Mouse (Mus musculus): Measurements from ENCODE around the gene Hist2h2bb. TPM values are rescaled to one million over a fixed set of nuclear protein-coding genes. Genes with fewer than 3 reads are reported as not detected.

The Hist2h2bb gene
- total and polyA plus RNA-seq, 3 experiments: 1.2 to 34.7 (median 34.1) TPM

DNA sequence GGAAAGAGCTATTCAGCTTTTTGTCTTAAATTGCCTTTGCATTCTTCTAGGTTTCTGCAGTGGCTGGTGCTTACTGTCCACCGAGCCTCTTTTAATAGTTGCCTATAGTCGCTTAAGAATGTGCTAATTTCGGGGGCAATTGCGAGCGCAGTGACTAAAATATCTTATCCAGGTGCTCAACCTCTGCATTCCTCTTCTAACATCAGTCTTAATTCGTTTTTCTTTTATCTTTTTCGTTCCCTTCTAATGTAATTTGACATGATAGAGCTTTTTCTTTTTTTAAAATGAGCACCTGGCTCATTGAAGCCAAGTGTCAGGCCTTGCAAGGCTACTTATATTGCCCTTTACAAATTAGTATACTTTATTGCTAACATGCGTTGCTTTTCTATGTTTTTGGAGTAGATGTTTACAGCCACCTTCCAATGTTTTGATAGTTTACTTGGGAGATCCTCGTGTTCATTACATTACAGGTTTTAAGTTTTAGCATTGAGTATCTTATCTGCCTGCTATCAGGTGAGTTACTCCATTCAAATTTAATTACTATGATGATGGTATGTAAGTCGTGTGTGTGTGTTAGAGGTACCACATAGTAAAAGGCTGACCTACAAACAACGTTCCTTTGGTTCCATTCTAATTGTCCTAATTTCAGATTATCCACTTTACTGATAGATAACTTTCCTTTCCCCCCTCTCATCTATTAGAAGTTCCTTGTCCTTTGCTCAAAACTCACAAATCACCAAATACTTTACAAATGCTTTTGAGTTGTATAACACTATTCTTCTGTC is 22.0 kb upstream of the Hist2h2bb start:
- no peak for DNase-seq
- 45% methylated on average over 11 of the region's 11 CpGs for WGBS
- peaks cover 8% of the 10 kb centered on the region for H3K36me3 ChIP-seq (ENCODE audit: control insufficient read depth, insufficient read depth, low read length)
- no peak overlapping the region for H3K27ac ChIP-seq
- no peaks in the 10 kb centered on the region for H3K79me2 ChIP-seq (replicated peaks; ENCODE audit: control insufficient read depth, insufficient read depth, low read length)
- TF ChIP-seq CTCF (IDR thresholded peaks at IDR 0.05) (no peak), EP300 (IDR thresholded peaks at IDR 0.05; ENCODE audit: insufficient read depth, low read depth, low read length) (no peak), POLR2A (IDR thresholded peaks at IDR 0.05; ENCODE audit: insufficient read depth, low read depth, low read length) (no peak)
- H3K9ac ChIP-seq (ENCODE audit: low read depth, low read length): no peak overlapping the region
- peaks cover 5% of the 10 kb centered on the region for H3K4me1 ChIP-seq (ENCODE audit: control insufficient read depth, insufficient read depth, low read length)
- intact Hi-C loops (cut with DNase I): no loop called here
- H3K27me3 ChIP-seq (ENCODE audit: control insufficient read depth, insufficient read depth, low read length): no peaks in the 10 kb centered on the region
- no peak overlapping the region for H3K4me3 ChIP-seq

DNA sequence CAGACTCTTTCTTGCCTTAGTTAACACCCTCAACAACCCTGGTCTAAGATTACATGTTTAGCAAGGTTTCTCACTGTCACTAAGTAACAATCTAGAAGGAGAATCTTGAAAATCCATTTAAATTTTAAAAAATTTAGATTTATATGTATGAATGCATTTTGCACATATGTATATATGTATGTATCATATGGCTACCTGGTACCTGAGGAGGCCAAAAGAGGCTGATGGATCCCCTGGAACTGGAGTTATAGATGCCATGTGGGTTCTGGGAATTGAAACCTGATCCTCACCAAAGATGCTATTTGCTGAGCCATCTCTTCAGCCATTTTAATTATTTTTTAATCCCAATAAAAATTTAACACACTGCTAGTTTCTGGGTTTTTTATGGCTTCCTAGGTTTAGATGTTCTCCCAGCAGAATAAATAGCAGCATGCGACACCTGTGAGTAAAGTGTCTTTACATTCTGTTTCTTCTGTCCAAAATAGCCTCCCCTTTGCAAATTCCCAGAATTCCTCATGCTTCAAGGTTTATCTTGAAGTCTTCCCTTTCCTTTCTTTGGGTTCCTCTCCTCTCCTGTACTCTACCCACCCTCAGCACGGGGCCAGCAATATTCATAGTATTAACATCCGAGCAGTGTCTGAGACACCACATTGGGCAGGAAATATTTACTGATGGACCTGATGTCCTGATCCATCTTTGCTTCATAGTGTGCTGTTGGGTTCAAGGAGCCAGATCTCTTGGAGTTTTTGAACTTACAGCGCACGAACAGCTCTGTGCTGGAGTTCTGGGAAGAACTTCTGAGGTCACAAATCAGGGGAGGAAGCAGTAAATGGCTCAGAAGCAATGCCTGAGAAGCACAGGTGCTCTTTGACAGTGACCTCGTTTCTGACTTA is 21.2 kb upstream of the Hist2h2bb start:
- no peak for TF ChIP-seq CTCF (IDR thresholded peaks at IDR 0.05)
- no peak overlapping the region for H3K4me3 ChIP-seq
- DNase-seq: no peak
- no peaks in the 10 kb centered on the region for H3K27me3 ChIP-seq (ENCODE audit: control insufficient read depth, insufficient read depth, low read length)
- no peaks in the 10 kb centered on the region for H3K79me2 ChIP-seq (replicated peaks; ENCODE audit: control insufficient read depth, insufficient read depth, low read length)
- peaks cover 7% of the 10 kb centered on the region for H3K36me3 ChIP-seq (ENCODE audit: control insufficient read depth, insufficient read depth, low read length)
- H3K9ac ChIP-seq (ENCODE audit: low read depth, low read length): no peak overlapping the region
- H3K4me1 ChIP-seq (ENCODE audit: control insufficient read depth, insufficient read depth, low read length): peaks cover 5% of the 10 kb centered on the region
- WGBS: 58% methylated on average over 6 of the region's 6 CpGs
- no peak overlapping the region for H3K27ac ChIP-seq
- intact Hi-C loops (cut with DNase I): loop anchor here (1.0 kb wide), 1 partner anchor 11 kb away; no protein-coding TSS in a partner anchor

GRCm38 (mm10) chr3:96249034-96249345 is 20.6 kb upstream of the Hist2h2bb start:
- DNase-seq: no peak
- H3K4me3 ChIP-seq: no peak overlapping the region
- WGBS: 63% methylated on average over 4 of the region's 4 CpGs
- no peak overlapping the region for H3K27ac ChIP-seq
- H3K79me2 ChIP-seq (replicated peaks; ENCODE audit: control insufficient read depth, insufficient read depth, low read length): no peaks in the 10 kb centered on the region
- peaks cover 2% of the 10 kb centered on the region; the same call in 1 of the 2 replicates for H3K36me3 ChIP-seq (ENCODE audit: control insufficient read depth, insufficient read depth, low read length)
- H3K9ac ChIP-seq (ENCODE audit: low read depth, low read length): no peak overlapping the region
- no peak for TF ChIP-seq POLR2A (IDR thresholded peaks at IDR 0.05; ENCODE audit: insufficient read depth, low read depth, low read length)
- TF ChIP-seq EP300 (IDR thresholded peaks at IDR 0.05; ENCODE audit: insufficient read depth, low read depth, low read length): no peak
- TF ChIP-seq CTCF (IDR thresholded peaks at IDR 0.05): no peak
- H3K4me1 ChIP-seq (ENCODE audit: control insufficient read depth, insufficient read depth, low read length): peaks cover 3% of the 10 kb centered on the region
- intact Hi-C loops (cut with DNase I): loop anchor here (1.0 kb wide), 1 partner anchor 10 kb away; no protein-coding TSS in a partner anchor
- no peaks in the 10 kb centered on the region for H3K27me3 ChIP-seq (ENCODE audit: control insufficient read depth, insufficient read depth, low read length)

GRCm38 (mm10) chr3:96250890-96251289 is 18.7 kb upstream of the Hist2h2bb start:
- intact Hi-C loops (cut with DNase I): no loop called here
- no peak for DNase-seq
- H3K4me1 ChIP-seq (ENCODE audit: control insufficient read depth, insufficient read depth, low read length): no peaks in the 10 kb centered on the region
- WGBS: 71% methylated on average over 3 of the region's 3 CpGs
- H3K4me3 ChIP-seq: no peak overlapping the region
- no peaks in the 10 kb centered on the region for H3K27me3 ChIP-seq (ENCODE audit: control insufficient read depth, insufficient read depth, low read length)
- TF ChIP-seq POLR2A (IDR thresholded peaks at IDR 0.05; ENCODE audit: insufficient read depth, low read depth, low read length) (no peak), EP300 (IDR thresholded peaks at IDR 0.05; ENCODE audit: insufficient read depth, low read depth, low read length) (no peak)
- H3K36me3 ChIP-seq (ENCODE audit: control insufficient read depth, insufficient read depth, low read length): peaks cover 2% of the 10 kb centered on the region; the same call in 1 of the 2 replicates
- H3K9ac ChIP-seq (ENCODE audit: low read depth, low read length): no peak overlapping the region
- H3K27ac ChIP-seq: no peak overlapping the region
- no peaks in the 10 kb centered on the region for H3K79me2 ChIP-seq (replicated peaks; ENCODE audit: control insufficient read depth, insufficient read depth, low read length)

DNA sequence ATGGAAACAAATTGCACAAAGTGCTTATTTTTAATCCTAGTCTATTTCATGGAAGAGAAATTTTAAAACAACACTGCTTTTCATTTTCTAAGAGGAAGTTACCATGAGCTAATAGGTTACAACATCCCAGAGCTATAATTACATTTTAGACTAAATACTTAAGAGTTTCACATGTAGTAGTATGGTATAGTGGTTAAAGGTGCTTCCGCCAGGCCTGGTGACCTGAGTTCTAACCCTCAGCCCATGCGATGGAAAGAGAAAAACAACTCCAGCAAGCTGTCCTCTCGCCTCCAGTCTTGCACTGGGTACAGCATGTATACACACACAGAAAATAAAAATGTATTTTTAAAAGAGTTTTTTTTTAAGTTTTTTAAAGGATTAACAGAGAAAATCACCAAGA is 17.8 kb upstream of the Hist2h2bb start:
- H3K27ac ChIP-seq: no peak overlapping the region
- intact Hi-C loops (cut with DNase I): no loop called here
- H3K9ac ChIP-seq (ENCODE audit: low read depth, low read length): no peak overlapping the region
- H3K27me3 ChIP-seq (ENCODE audit: control insufficient read depth, insufficient read depth, low read length): no peaks in the 10 kb centered on the region
- no peak for DNase-seq
- H3K4me1 ChIP-seq (ENCODE audit: control insufficient read depth, insufficient read depth, low read length): peaks cover 2% of the 10 kb centered on the region; the same call in 1 of the 2 replicates
- no peak overlapping the region for H3K4me3 ChIP-seq
- 83% methylated on average over 3 of the region's 3 CpGs for WGBS
- H3K36me3 ChIP-seq (ENCODE audit: control insufficient read depth, insufficient read depth, low read length): peaks cover 2% of the 10 kb centered on the region; the same call in 1 of the 2 replicates
- H3K79me2 ChIP-seq (replicated peaks; ENCODE audit: control insufficient read depth, insufficient read depth, low read length): no peaks in the 10 kb centered on the region
- TF ChIP-seq POLR2A (IDR thresholded peaks at IDR 0.05; ENCODE audit: insufficient read depth, low read depth, low read length) (no peak), CTCF (IDR thresholded peaks at IDR 0.05) (no peak), EP300 (IDR thresholded peaks at IDR 0.05; ENCODE audit: insufficient read depth, low read depth, low read length) (no peak)

Data from heart, adult 2 months (tissue).